Mouse (Mus musculus) heart, embryonic 12.5 days (tissue): ENCODE measurements around the gene Krt10. TPM values are rescaled to one million over a fixed set of nuclear protein-coding genes. Genes with fewer than 3 reads are reported as not detected.

ENCODE experiments used
- ATAC-seq: fragments of 200-750 bp; cut with Nextera tagmentation; 2 replicates; pipeline ENCODE4 v1.8.0; 2017; ENCODE audit warnings: moderate TSS enrichment, moderate library complexity; ENCODE audit not compliant: insufficient number of reproducible peaks, low FRiP score
- H3K27ac ChIP-seq: fragments of 300-500 bp; sonication (generic); 2 replicates; pipeline ENCODE4 v1.5.1; 2016; ENCODE audit warnings: mild to moderate bottlenecking, moderate library complexity; ENCODE audit not compliant: poor library complexity, severe bottlenecking
- H3K27me3 ChIP-seq: fragments of 300-500 bp; sonication (generic); replicated peaks from 2 replicates; pipeline ENCODE4 v1.6.1; 2016; ENCODE audit warnings: mild to moderate bottlenecking, moderate library complexity
- H3K36me3 ChIP-seq: fragments of 300-500 bp; sonication (generic); 2 replicates; pipeline ENCODE4 v1.6.1; 2016; ENCODE audit warnings: mild to moderate bottlenecking, moderate library complexity
- H3K4me1 ChIP-seq: fragments of 300-500 bp; sonication (generic); replicated peaks from 2 replicates; pipeline ENCODE4 v1.6.1; 2016; ENCODE audit warnings: mild to moderate bottlenecking
- H3K4me2 ChIP-seq: fragments of 300-500 bp; sonication (generic); 2 replicates; pipeline ENCODE4 v1.6.1; 2016; ENCODE audit warnings: mild to moderate bottlenecking, moderate library complexity
- H3K4me3 ChIP-seq: fragments of 300-500 bp; sonication (generic); 2 replicates; pipeline ENCODE4 v1.5.1; 2016; ENCODE audit warnings: mild to moderate bottlenecking
- H3K9ac ChIP-seq: fragments of 300-500 bp; sonication (generic); 2 replicates; pipeline ENCODE4 v1.6.1; 2016; ENCODE audit warnings: mild to moderate bottlenecking, moderate library complexity
- H3K9me3 ChIP-seq: fragments of 300-500 bp; sonication (generic); replicated peaks from 2 replicates; pipeline ENCODE4 v1.6.1; 2016; ENCODE audit warnings: mild to moderate bottlenecking, moderate library complexity
- WGBS: fragments of 180-500 bp; shearing (Covaris S2); methylation state at CpG from one replicate; pipeline ENCODE4 v1.1.7; 2016; 5-methylcytosine and 5-hydroxymethylcytosine counted together
- polyA plus RNA-seq: library from polyadenylated mRNA; unstranded; fragments of >200 nt; fragmentation: Nextera tagmentation; extraction: Ambion mirVana; gene quantifications from 2 replicates; pipeline ENCODE4 v1.2.1, GENCODE M21; 2016

The Krt10 gene
- polyA plus RNA-seq, 1 experiment from 2014 or later, result 18.8 TPM

GRCm38 (mm10) chr11:99399956-99400549 lies 10.9 kb upstream of the Krt10 start:
- ATAC-seq, result no peak
- Histone ChIP-seq H3K36me3 (no peaks in the 10 kb centered on the region), H3K4me3 (no peak overlapping the region), H3K4me1 (no peaks in the 10 kb centered on the region), H3K4me2 (no peak overlapping the region), H3K9ac (no peak overlapping the region), H3K9me3 (no peaks in the 10 kb centered on the region), H3K27me3 (peaks cover 21% of the 10 kb centered on the region), H3K27ac (no peak overlapping the region)
- WGBS, result 73% methylated on average over 13 of the region's 13 CpGs

- peaks cover 19% of the 10 kb centered on the region for H3K27me3 ChIP-seq
- H3K9ac ChIP-seq, result no peak overlapping the region
- no peak overlapping the region for H3K27ac ChIP-seq
- H3K4me1 ChIP-seq, result no peaks in the 10 kb centered on the region
- H3K36me3 ChIP-seq, result no peaks in the 10 kb centered on the region
- WGBS, result 62% methylated on average over 8 of the region's 8 CpGs
- no peaks in the 10 kb centered on the region for H3K9me3 ChIP-seq
- H3K4me3 ChIP-seq, result no peak overlapping the region
- no peak for ATAC-seq
- H3K4me2 ChIP-seq, result no peak overlapping the region
Measured at GRCm38 (mm10) chr11:99398832-99399231, 9.7 kb upstream of the Krt10 start.

- Histone ChIP-seq H3K4me2 (no peak overlapping the region), H3K4me3 (no peak overlapping the region), H3K9ac (no peak overlapping the region), H3K27ac (no peak overlapping the region), H3K4me1 (no peaks in the 10 kb centered on the region), H3K27me3 (peaks cover 19% of the 10 kb centered on the region), H3K9me3 (no peaks in the 10 kb centered on the region), H3K36me3 (no peaks in the 10 kb centered on the region)
- 67% methylated on average over 3 of the region's 3 CpGs for WGBS
- ATAC-seq, result no peak
Measured at GRCm38 (mm10) chr11:99398084-99398483, 8.9 kb upstream of the Krt10 start.

- Histone ChIP-seq H3K36me3 (no peaks in the 10 kb centered on the region), H3K27ac (no peak overlapping the region), H3K4me3 (no peak overlapping the region), H3K4me1 (no peaks in the 10 kb centered on the region), H3K4me2 (no peak overlapping the region), H3K9me3 (no peaks in the 10 kb centered on the region), H3K27me3 (peaks cover 16% of the 10 kb centered on the region), H3K9ac (no peak overlapping the region)
- ATAC-seq, result no peak
- 77% methylated on average over 2 of the region's 2 CpGs for WGBS
Measured at GRCm38 (mm10) chr11:99396661-99397060, 7.5 kb upstream of the Krt10 start.

- no peak for ATAC-seq
- Histone ChIP-seq H3K27me3 (peaks cover 13% of the 10 kb centered on the region), H3K27ac (no peak overlapping the region), H3K9me3 (no peaks in the 10 kb centered on the region), H3K36me3 (no peaks in the 10 kb centered on the region), H3K4me1 (no peaks in the 10 kb centered on the region), H3K4me2 (no peak overlapping the region), H3K9ac (no peak overlapping the region), H3K4me3 (no peak overlapping the region)
- 48% methylated on average over 3 of the region's 3 CpGs for WGBS
Measured at GRCm38 (mm10) chr11:99396034-99396433, 6.9 kb upstream of the Krt10 start.

- Histone ChIP-seq H3K9me3 (no peaks in the 10 kb centered on the region), H3K4me3 (no peak overlapping the region), H3K36me3 (0 out of 2 replicates have a peak, but pooled peaks cover 2% of the 10 kb centered on the region), H3K27ac (no peak overlapping the region), H3K4me1 (no peaks in the 10 kb centered on the region), H3K4me2 (no peak overlapping the region), H3K27me3 (no peaks in the 10 kb centered on the region), H3K9ac (no peak overlapping the region)
- no peak for ATAC-seq
- WGBS, result 78% methylated on average over 10 of the region's 10 CpGs
Measured at GRCm38 (mm10) chr11:99392492-99392891, 3.3 kb upstream of the Krt10 start.

- H3K36me3 ChIP-seq, result 0 out of 2 replicates have a peak, but pooled peaks cover 2% of the 10 kb centered on the region
- H3K4me3 ChIP-seq, result no peak overlapping the region
- no peak for ATAC-seq
- WGBS, result 73% methylated on average over 6 of the region's 6 CpGs
- no peak overlapping the region for H3K9ac ChIP-seq
- H3K4me1 ChIP-seq, result 0 out of 2 replicates have a peak, but pooled peaks cover 5% of the 10 kb centered on the region
- no peak overlapping the region for H3K27ac ChIP-seq
- no peak overlapping the region for H3K4me2 ChIP-seq
- no peaks in the 10 kb centered on the region for H3K27me3 ChIP-seq
- H3K9me3 ChIP-seq, result no peaks in the 10 kb centered on the region
Measured at GRCm38 (mm10) chr11:99391375-99391774, 2.2 kb upstream of the Krt10 start.

- H3K9me3 ChIP-seq, result no peaks in the 10 kb centered on the region
- H3K4me2 ChIP-seq, result no peak overlapping the region
- no peak overlapping the region for H3K4me3 ChIP-seq
- 0 out of 2 replicates have a peak, but pooled peaks cover 2% of the 10 kb centered on the region for H3K36me3 ChIP-seq
- ATAC-seq, result no peak
- H3K27ac ChIP-seq, result no peak overlapping the region
- H3K4me1 ChIP-seq, result 0 out of 2 replicates have a peak, but pooled peaks cover 5% of the 10 kb centered on the region
- no peak overlapping the region for H3K9ac ChIP-seq
- 67% methylated on average over 7 of the region's 7 CpGs for WGBS
- H3K27me3 ChIP-seq, result no peaks in the 10 kb centered on the region
Measured at GRCm38 (mm10) chr11:99390866-99391265, 1.7 kb upstream of the Krt10 start.

GRCm38 (mm10) chr11:99388661-99389060 lies 503 bp downstream of the Krt10 start:
- 83% methylated on average over 18 of the region's 18 CpGs for WGBS
- H3K4me1 ChIP-seq, result 0 out of 2 replicates have a peak, but pooled peaks cover 5% of the 10 kb centered on the region
- H3K4me3 ChIP-seq, result no peak overlapping the region

GRCm38 (mm10) chr11:99385813-99386721 lies 3.1 kb downstream of the Krt10 start:
- peak overlapping the region; percentile 92 for H3K27ac ChIP-seq
- ATAC-seq, result peak; percentile 81
- H3K4me3 ChIP-seq, result peak overlapping the region; percentile 58
- H3K9me3 ChIP-seq, result no peaks in the 10 kb centered on the region
- H3K36me3 ChIP-seq, result 0 out of 2 replicates have a peak, but pooled peaks cover 2% of the 10 kb centered on the region
- peak overlapping the region; percentile 74 for H3K4me2 ChIP-seq
- 0 out of 2 replicates have a peak, but pooled peaks cover 5% of the 10 kb centered on the region for H3K4me1 ChIP-seq
- WGBS, result 3% methylated on average over 71 of the region's 71 CpGs
- H3K9ac ChIP-seq, result peak overlapping the region; percentile 73
- H3K27me3 ChIP-seq, result peaks cover 28% of the 10 kb centered on the region

More at GRCm38 (mm10) chr11:99388661-99389060, 503 bp downstream of the Krt10 start:
- ATAC-seq, result no peak
- Histone ChIP-seq H3K36me3 (0 out of 2 replicates have a peak, but pooled peaks cover 2% of the 10 kb centered on the region), H3K4me2 (no peak overlapping the region), H3K9ac (no peak overlapping the region), H3K9me3 (no peaks in the 10 kb centered on the region), H3K27me3 (peaks cover 7% of the 10 kb centered on the region; the same call in 1 of the 2 replicates), H3K27ac (no peak overlapping the region)

- Histone ChIP-seq H3K36me3 (no peaks in the 10 kb centered on the region), H3K4me2 (no peak overlapping the region), H3K4me1 (no peaks in the 10 kb centered on the region), H3K27ac (no peak overlapping the region), H3K9me3 (no peaks in the 10 kb centered on the region), H3K4me3 (no peak overlapping the region), H3K9ac (no peak overlapping the region), H3K27me3 (peaks cover 55% of the 10 kb centered on the region)
- 22% methylated on average over 5 of the region's 5 CpGs for WGBS
- ATAC-seq, result no peak
Measured at GRCm38 (mm10) chr11:99379568-99379967, 9.6 kb downstream of the Krt10 start.
